Mouse (Mus musculus): Measurements from ENCODE around the gene Acot8. TPM values are rescaled to one million over a fixed set of nuclear protein-coding genes. Genes with fewer than 3 reads are reported as not detected.
A peak's percentile ranks its signal among the peaks of the same experiment; 100 is the strongest.

The Acot8 gene
- polyA plus RNA-seq, 1 experiment from 2014 or later: 18.8 TPM

DNA sequence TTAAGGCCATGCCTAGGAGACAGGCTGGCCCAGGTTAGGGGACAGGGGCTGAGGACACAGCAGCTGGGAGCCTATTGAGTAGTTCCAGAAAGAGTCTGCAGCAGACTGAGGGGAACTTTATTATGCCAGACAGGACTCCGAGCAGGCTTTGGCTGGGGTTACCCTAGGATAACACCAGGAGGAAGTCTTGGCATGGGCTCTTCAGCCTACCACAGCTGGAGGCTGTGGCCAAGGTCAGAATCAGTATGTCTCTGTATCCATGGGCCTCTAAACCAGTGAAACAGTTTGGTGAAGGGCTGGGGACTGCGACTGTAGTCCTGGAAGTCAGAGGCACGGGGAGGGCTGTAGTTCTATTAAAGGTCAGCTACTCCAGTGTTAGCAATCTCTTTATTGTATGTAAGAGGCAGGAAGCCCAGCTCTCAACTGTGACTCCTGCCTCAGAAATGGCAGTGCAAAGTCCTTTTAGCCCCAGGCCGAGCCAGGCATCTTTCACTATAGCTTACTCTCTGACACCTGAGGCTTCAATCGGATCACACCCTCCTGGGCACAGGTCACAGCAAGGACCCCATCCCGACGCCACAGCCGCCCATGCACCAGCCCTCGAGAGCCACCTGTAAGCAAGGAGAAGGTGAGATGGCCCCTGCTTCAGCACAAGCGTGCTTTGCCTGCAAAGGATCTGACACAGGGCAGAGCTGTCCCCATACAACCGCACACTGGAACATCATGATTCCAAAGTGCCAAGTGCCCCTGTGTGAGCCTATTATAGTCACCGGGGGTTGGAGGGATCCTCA is 12.1 kb downstream of the Acot8 start:
- Histone ChIP-seq H3K9me3 (replicated peaks) (no peaks in the 10 kb centered on the region), H3K36me3 (peaks cover 78% of the 10 kb centered on the region), H3K4me2 (no peak overlapping the region), H3K27me3 (no peaks in the 10 kb centered on the region), H3K4me3 (replicated peaks) (no peak overlapping the region), H3K9ac (no peak overlapping the region), H3K27ac (no peak overlapping the region), H3K4me1 (replicated peaks) (peaks cover 38% of the 10 kb centered on the region)
- DNase-seq (no peak), ATAC-seq (ENCODE audit: low read depth) (no peak)
- 86% methylated on average over 12 of the region's 12 CpGs for WGBS (ENCODE audit: insufficient replicate concordance)

DNA sequence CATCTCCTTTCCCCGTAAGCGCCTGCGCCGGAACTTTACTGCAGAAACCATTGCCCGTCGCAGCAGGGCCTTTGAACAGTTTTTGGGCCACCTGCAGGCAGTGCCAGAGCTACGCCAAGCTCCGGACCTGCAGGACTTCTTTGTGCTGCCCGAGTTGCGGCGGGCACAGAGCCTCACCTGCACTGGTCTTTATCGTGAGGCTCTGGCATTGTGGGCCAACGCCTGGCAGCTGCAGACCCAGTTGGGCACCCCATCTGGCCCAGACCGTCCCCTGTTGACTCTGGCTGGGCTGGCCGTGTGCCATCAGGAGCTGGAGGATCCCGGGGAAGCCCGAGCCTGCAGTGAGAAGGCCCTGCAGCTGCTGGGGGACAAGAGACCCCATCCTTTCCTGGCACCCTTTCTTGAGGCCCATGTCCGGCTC is 12.8 kb downstream of the Acot8 start:
- Histone ChIP-seq H3K27me3 (peaks cover 5% of the 10 kb centered on the region), H3K9me3 (replicated peaks) (no peaks in the 10 kb centered on the region), H3K27ac (no peak overlapping the region), H3K9ac (no peak overlapping the region), H3K36me3 (peaks cover 72% of the 10 kb centered on the region), H3K4me3 (replicated peaks) (no peak overlapping the region), H3K4me2 (no peak overlapping the region), H3K4me1 (replicated peaks) (peaks cover 45% of the 10 kb centered on the region)
- DNase-seq: no peak
- 91% methylated on average over 18 of the region's 18 CpGs for WGBS (ENCODE audit: insufficient replicate concordance)
- no peak for ATAC-seq (ENCODE audit: low read depth)

GRCm38 (mm10) chr2:164790451-164790850 is 14.2 kb downstream of the Acot8 start:
- Histone ChIP-seq H3K27ac (peak overlapping the region; percentile 51), H3K4me2 (no peak overlapping the region), H3K4me3 (replicated peaks) (no peak overlapping the region), H3K9me3 (replicated peaks) (no peaks in the 10 kb centered on the region), H3K36me3 (peaks cover 58% of the 10 kb centered on the region), H3K9ac (no peak overlapping the region), H3K27me3 (peaks cover 18% of the 10 kb centered on the region), H3K4me1 (replicated peaks) (peaks cover 59% of the 10 kb centered on the region)
- no peak for DNase-seq
- ATAC-seq (ENCODE audit: low read depth): no peak
- 77% methylated on average over 4 of the region's 4 CpGs for WGBS (ENCODE audit: insufficient replicate concordance)

DNA sequence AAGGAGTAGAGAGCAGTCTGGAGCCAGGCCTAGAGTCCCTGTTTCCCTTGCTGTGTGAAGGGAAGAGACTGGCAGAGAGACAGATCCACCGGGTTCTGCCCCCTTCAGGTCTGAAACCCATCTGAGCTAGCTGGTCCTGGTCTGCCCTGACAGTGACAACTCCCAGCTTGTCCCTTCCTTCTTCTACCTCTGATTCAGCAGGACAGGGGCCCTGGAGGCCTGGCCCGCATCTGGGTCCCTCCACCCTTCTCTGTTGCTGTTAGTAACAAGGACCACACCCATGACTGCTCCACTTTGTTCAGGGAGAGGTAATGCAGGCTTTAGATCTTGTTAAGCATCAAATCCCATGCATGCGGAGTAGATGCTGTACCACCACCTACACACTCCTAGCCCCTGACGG is 16.3 kb downstream of the Acot8 start:
- Histone ChIP-seq H3K27me3 (peaks cover 34% of the 10 kb centered on the region), H3K9me3 (replicated peaks) (no peaks in the 10 kb centered on the region), H3K36me3 (peaks cover 42% of the 10 kb centered on the region), H3K4me2 (peak overlapping the region; percentile 44), H3K9ac (peak overlapping the region; percentile 39; the same call in 1 of the 2 replicates), H3K4me1 (replicated peaks) (peaks cover 62% of the 10 kb centered on the region), H3K27ac (peak overlapping the region; percentile 35; the same call in 1 of the 2 replicates), H3K4me3 (replicated peaks) (no peak overlapping the region)
- WGBS (ENCODE audit: insufficient replicate concordance): 67% methylated on average over 4 of the region's 4 CpGs
- ATAC-seq (ENCODE audit: low read depth): peak; percentile 61
- DNase-seq: peak; percentile 39

GRCm38 (mm10) chr2:164787779-164788178 is 16.9 kb downstream of the Acot8 start:
- Histone ChIP-seq H3K9ac (no peak overlapping the region), H3K27me3 (peaks cover 34% of the 10 kb centered on the region), H3K36me3 (peaks cover 37% of the 10 kb centered on the region), H3K4me2 (no peak overlapping the region), H3K27ac (no peak overlapping the region), H3K9me3 (replicated peaks) (no peaks in the 10 kb centered on the region), H3K4me1 (replicated peaks) (peaks cover 60% of the 10 kb centered on the region), H3K4me3 (replicated peaks) (no peak overlapping the region)
- 81% methylated on average over 10 of the region's 10 CpGs for WGBS (ENCODE audit: insufficient replicate concordance)
- ATAC-seq (ENCODE audit: low read depth) (no peak), DNase-seq (no peak)

DNA sequence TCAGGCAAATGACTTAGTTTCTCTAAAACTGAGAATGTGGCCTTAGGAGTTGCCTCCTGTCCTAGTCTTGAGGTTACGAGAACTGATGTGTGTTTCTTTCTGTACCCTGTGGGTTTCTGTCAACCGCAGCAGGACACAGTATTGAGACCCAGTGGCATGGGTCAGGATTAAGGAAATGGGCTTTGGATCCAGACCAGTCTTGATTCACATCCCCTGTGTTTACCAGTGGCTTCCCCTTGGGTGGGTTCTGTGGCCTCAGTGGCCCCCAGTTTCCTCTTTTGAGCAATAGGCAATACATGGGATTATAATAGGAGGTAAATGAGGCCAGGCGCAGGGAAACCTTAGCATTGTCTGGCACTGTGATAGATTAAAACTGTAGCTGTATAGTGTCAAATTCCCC is 17.6 kb downstream of the Acot8 start:
- DNase-seq (no peak), ATAC-seq (ENCODE audit: low read depth) (no peak)
- peaks cover 61% of the 10 kb centered on the region for H3K4me1 ChIP-seq (replicated peaks)
- WGBS (ENCODE audit: insufficient replicate concordance): 73% methylated on average over 3 of the region's 3 CpGs
- peak overlapping the region; percentile 99 for H3K4me2 ChIP-seq
- peaks cover 35% of the 10 kb centered on the region for H3K27me3 ChIP-seq
- H3K9ac ChIP-seq: no peak overlapping the region
- H3K9me3 ChIP-seq (replicated peaks): no peaks in the 10 kb centered on the region
- H3K4me3 ChIP-seq (replicated peaks): peak overlapping the region; percentile 70
- H3K36me3 ChIP-seq: peaks cover 29% of the 10 kb centered on the region
- H3K27ac ChIP-seq: peak overlapping the region; percentile 18; the same call in 1 of the 2 replicates

DNA sequence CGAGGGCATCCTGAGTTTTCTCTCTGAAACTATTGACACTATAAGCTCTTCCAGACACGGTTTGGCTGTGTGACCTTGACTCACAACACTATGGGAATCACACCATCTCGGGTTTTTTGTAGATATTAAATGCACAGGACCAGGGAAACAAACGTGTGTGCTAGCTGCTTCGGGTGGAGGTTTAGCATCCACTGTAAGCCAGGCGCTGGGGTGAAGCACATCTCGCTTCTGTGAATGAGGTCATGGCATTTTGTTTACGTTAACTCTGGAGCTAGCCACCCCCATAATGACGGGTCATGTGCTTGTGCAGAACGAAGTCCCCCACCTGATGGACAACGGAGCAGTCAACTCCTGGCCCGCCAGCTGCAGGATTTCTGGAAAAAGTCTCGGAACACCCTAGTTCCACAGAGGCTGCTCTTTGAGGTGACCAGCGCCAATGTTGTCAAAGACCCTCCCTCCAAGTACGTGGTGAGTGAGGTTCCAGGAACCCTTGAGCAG is 18.2 kb downstream of the Acot8 start:
- ATAC-seq (ENCODE audit: low read depth) (no peak), DNase-seq (no peak)
- Histone ChIP-seq H3K4me1 (replicated peaks) (peaks cover 67% of the 10 kb centered on the region), H3K9me3 (replicated peaks) (no peaks in the 10 kb centered on the region), H3K36me3 (peaks cover 23% of the 10 kb centered on the region), H3K27me3 (peaks cover 41% of the 10 kb centered on the region), H3K4me3 (replicated peaks) (peak overlapping the region; percentile 70), H3K9ac (peak overlapping the region; percentile 82), H3K27ac (peak overlapping the region; percentile 76), H3K4me2 (peak overlapping the region; percentile 99)
- WGBS (ENCODE audit: insufficient replicate concordance): 15% methylated on average over 15 of the region's 15 CpGs

DNA sequence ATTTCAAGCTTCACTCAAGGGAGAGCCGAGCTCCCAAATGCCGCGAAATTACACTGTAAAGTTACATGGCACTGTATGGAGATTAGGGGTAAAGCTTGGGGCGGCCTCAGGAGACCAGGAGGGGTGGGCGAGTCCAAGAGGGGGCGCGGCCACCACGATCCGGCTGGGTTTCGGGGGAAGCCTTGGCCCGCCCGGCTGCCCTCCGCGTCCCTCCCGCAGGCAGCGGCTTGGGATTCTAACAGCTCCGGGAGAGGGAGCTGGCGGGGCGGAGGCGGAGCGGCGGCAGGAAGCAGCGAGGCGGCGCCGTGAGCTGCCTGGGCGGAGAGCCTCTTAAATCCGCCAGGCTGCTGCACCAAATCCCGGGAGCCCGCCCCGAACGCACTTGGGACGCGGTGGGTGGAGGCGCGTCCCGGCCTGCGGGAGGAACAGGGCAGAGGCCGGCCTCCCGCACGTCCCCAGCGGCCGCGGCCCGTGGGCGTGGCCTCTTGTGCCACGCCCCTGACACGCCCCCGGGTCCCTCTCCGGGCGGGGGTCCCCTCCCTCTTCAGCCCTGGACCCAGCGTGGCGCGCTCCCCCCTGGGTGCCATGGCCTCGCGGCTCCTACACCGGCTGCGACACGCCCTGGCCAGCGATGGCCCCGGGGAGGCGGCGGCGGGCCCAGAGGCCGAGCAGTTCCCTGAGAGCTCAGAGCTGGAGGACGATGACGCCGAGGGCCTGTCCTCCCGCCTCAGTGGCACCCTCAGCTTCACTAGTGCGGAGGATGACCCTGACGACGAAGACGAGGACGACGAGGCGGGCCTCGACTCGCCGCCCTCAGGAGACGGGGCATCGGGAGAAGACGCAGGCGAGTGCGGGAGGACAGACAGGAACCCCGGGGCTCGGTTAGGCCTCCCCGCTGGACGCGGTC is 18.9 kb downstream of the Acot8 start, which contains the start of gene Snx21:
Gene Snx21 (plus strand): TSS at position 343 of the 907 bp plus-strand sequence.
- ATAC-seq (ENCODE audit: low read depth): peak; percentile 87
- Histone ChIP-seq H3K9me3 (replicated peaks) (no peaks in the 10 kb centered on the region), H3K4me2 (peak within 1 kb of the TSS; percentile 99), H3K36me3 (peaks cover 17% of the 10 kb centered on the region), H3K27me3 (peaks cover 43% of the 10 kb centered on the region), H3K4me3 (replicated peaks) (peak within 1 kb of the TSS; percentile 70), H3K9ac (peak within 1 kb of the TSS; percentile 82), H3K27ac (peak within 1 kb of the TSS; percentile 76), H3K4me1 (replicated peaks) (peaks cover 65% of the 10 kb centered on the region)
- peak; percentile 75 for DNase-seq
- under 1% methylated on average over 88 of the region's 89 CpGs for WGBS (ENCODE audit: insufficient replicate concordance)

DNA sequence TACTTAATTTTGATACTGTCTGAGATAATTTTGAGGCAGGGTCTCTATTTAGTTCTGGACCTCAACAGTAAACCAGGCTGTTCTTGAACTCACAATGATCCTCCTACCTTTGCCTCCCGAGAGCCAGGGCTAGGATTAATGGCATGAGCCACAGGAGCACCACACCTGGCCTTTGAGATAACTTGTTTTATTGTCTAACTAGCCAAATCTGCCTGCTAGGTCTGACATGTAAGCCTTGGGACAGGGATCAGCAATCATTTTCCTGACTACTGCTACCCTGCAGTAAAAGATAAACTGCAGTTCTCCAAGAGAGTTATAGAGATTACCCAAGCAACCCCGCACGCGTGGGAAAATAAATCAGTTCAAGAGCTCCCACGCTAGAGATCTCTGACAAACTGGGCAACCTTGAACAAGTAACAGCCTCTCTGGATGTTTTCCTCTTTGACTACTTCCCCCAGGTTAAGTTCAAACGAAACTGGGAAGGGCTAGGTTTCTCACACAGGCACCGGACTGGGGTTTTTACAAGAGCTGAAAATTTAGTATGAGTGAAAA is 19.7 kb downstream of the Acot8 start:
- H3K4me3 ChIP-seq (replicated peaks): peak overlapping the region; percentile 70
- peaks cover 49% of the 10 kb centered on the region for H3K27me3 ChIP-seq
- H3K27ac ChIP-seq: peak overlapping the region; percentile 76
- peak overlapping the region; percentile 99 for H3K4me2 ChIP-seq
- DNase-seq (no peak), ATAC-seq (ENCODE audit: low read depth) (no peak)
- 6% methylated on average over 7 of the region's 7 CpGs for WGBS (ENCODE audit: insufficient replicate concordance)
- no peaks in the 10 kb centered on the region for H3K9me3 ChIP-seq (replicated peaks)
- peak overlapping the region; percentile 82 for H3K9ac ChIP-seq
- peaks cover 10% of the 10 kb centered on the region for H3K36me3 ChIP-seq
- H3K4me1 ChIP-seq (replicated peaks): peaks cover 57% of the 10 kb centered on the region

GRCm38 (mm10) chr2:164783926-164784581 is 20.6 kb downstream of the Acot8 start:
- H3K4me1 ChIP-seq (replicated peaks): peaks cover 55% of the 10 kb centered on the region
- no peaks in the 10 kb centered on the region for H3K9me3 ChIP-seq (replicated peaks)
- 66% methylated on average over 7 of the region's 7 CpGs for WGBS (ENCODE audit: insufficient replicate concordance)
- no peak overlapping the region for H3K9ac ChIP-seq
- H3K27me3 ChIP-seq: peaks cover 58% of the 10 kb centered on the region
- H3K36me3 ChIP-seq: peaks cover 5% of the 10 kb centered on the region; the same call in 1 of the 2 replicates
- ATAC-seq (ENCODE audit: low read depth) (no peak), DNase-seq (no peak)
- no peak overlapping the region for H3K4me2 ChIP-seq
- H3K27ac ChIP-seq: no peak overlapping the region
- no peak overlapping the region for H3K4me3 ChIP-seq (replicated peaks)

All from liver, embryonic 13.5 days (tissue).